Mouse (Mus musculus): ENCODE measurements around the gene Alk.

GRCm38 (mm10) chr17:71868828-71869227 is 735.6 kb downstream of the Alk start:
- TF ChIP-seq CTCF (IDR thresholded peaks at IDR 0.05; ENCODE audit: borderline replicate concordance, control insufficient read depth, extremely low read depth, insufficient read depth, low read length, poor library complexity) = no peak
- TF ChIP-seq POLR2A (IDR thresholded peaks at IDR 0.05; ENCODE audit: control insufficient read depth, extremely low read depth, insufficient read depth, low read length, poor library complexity) = no peak

All from thymus, adult 2 months (tissue).